Mouse (Mus musculus) fat pad, adult 2 months (tissue): Measurements from ENCODE around the gene Uggt1.
A peak's percentile ranks its signal among the peaks of the same experiment; 100 is the strongest.

Experiments
- DNase-seq: peaks from one replicate; pipeline ENCODE4 v3.0.0-alpha.2; 2011; ENCODE audit warnings: low read depth, low spot score; ENCODE audit errors: extremely low read depth

Uggt1 gene

DNA sequence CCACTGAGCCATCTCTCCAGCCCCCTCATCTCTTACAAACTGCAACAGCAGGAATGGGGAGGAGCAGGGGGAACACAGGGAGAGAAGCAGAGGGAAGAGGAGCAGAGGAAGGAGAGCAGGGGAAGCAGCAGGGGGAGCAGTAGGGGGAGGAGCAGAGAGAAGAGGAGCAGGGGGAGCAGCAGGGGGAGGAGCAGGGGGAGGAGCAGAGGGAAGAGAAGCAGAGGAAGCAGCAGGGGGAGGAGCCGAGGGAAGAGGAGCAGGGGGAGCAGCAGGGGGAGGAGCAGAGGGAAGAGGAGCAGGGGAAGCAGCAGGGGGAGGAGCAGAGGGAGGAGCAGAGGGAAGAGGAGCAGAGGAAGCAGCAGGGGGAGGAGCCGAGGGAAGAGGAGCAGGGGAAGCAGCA is 14.1 kb upstream of the Uggt1 start:
- DNase-seq, result no peak

DNA sequence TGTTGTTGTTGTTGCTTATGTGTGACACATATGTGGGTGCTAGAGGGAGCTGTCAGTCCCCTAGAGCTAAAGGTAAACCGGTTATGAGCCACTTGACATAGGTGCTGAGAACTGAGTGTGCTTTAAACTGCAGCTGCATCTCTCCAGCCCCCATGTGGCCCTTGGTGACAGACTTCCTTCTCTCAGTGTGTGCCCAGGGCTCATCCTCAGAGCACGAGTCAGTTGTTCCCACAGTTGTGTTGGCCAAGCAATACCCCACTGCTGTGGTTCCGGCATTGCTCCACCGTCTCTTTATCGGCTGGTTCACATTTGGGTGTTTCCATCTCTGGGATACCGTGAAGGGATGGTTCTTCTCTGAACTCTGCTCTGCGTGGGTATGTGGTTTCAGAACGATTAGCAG is 12.8 kb upstream of the Uggt1 start:
- no peak for DNase-seq

DNA sequence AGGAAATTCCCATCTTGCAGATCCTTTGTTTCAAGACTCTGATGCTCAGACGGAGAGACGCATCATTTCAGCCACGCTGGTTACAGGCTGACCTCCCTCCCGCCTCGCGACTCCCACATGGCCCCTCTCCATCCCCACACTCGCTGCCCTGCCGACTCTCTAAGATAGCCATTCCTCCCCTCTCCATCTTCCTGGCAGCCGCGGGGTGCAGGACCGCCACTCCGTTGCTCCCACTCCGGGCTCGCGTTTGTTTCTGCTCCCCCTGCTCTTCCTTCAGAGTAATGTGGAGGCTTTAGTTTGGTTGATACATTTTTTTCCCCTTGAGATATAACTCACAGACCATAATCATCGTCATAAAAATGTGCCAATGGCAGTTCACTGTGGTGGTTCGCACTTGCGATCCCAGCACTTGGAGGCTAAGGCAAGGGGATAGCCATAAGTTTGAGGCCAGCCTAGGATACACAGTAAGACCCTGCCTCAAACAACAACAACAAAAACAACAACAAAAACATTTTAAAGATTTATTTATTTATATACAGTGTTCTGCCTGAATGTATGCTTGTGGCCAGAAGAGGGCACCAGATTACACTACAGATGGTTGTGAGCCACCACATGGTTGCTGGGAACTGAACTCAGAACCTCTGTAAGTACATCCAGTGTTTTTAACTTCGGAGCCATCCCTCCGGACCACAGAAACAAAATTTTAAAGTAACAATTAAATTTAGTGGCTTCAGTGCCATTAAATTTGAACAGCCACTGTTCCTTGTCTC is 11.5 kb upstream of the Uggt1 start:
- DNase-seq, result no peak

- DNase-seq, result no peak
Measured at GRCm38 (mm10) chr1:36254635-36255360, 10.3 kb upstream of the Uggt1 start.

DNA sequence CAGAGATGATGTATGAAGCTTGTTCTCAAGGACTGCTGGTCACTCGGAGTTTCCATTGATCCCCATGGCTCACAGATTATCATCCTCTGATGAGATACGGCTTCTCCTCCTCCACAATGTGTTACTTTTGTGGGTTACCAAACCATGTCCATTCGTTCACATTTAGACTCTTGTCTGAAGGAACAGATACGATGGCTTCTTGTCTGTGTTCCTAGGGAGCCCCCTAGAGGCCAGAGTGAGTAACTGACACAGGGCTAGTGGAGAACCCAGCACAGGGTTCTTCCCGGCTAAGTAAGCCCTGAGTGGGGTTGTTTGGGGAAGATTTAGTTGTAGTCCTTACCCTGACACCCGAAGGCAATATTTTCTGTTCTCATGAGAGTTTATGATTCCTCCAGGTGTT is 8.3 kb upstream of the Uggt1 start:
- no peak for DNase-seq

DNA sequence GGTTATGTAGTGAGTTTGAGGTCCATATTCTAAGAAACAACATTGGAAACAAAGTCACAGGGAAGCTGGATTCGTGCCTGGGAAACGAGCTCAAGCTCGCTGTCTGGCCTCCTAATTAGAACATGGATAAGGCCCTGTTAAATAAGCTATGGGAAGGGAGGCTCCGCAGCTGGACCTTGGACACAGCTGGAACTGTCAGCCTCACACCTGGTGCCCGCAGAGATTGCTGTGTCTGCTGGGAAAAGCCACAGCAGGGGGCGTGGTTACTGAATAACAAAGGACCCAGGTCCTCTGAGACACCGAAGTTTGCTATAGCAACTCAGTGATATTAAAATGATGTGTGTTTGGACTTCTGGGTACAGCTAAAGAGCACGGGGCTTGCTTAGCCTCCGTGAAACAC is 6.9 kb upstream of the Uggt1 start:
- no peak for DNase-seq

DNA sequence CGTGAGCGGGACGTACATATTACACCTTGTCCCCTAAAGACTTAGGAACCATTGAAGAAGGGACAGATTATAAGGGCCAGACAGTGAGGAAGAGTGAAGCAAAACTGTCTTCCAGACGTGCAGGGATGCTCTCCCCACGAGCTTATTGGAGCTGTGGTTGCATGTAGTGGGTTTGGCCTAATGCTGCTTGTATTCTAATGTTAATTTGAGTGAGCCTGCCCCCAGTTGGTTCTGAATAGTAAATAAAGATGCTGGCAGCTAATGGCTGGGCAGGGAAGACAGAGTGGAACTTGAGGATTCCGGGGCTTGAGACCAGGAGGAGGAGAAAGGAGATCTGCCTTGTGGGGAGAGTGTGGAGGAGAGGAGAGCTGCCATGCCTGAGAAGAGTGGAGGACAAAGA is 2.2 kb upstream of the Uggt1 start:
- DNase-seq, result no peak

GRCm38 (mm10) chr1:36244828-36245215 is 302 bp upstream of the Uggt1 start:
- no peak for DNase-seq

DNA sequence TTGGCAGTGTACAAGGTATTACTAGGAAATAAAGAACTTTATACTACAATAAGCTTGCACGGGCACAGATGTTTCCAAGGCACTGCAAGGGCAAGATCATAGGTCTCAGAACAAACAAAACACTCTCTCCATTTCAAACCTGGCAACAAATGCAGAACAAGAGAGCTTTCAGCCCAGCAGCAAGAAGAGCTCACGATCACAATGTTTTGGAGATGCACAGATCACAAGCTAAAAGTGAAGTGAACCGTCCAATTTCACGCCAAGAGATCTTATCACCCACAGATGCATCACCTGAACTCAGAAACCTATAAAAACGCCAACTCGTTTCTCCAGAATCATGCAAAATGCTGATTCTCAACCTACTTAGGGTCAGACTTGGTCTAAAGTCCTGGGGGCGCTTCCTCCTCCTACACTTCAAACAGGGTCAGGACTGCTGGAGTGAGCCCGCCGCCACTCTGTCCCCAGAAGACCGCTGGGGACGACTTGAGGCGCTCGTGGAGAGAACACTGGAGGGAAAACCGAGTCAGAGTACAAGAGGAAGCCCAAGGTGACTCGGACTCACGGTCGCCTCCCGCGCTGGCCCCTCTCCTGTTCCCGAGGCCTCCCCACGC is 968 bp downstream of the Uggt1 start:
- no peak for DNase-seq

DNA sequence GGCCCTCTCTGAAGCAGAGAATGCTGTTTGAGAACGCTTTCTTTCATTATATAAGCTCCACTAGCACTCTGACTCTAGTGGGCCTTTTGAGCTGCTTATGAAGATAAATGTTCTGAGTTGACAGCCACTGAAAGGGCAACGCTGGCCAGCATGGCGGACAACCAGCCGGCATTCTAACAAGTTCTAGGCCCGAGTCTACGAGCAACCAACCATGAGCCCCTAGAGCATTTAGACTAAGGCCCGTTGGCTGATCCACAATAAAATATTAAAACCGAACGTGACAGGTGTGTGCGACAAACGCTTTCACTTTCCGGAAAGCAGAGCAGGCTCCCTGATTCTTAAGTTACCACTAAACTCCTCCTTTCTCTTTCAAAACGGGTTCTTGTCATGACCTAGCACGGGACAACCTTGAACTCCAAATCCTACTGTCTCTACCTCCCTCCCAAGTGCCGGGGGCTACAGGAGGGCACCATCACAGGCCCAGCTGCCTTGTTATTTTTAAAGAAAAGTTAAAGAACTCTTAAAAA is 2.6 kb downstream of the Uggt1 start:
- DNase-seq, result no peak

GRCm38 (mm10) chr1:36240176-36240575 is 4.3 kb downstream of the Uggt1 start:
- no peak for DNase-seq

DNA sequence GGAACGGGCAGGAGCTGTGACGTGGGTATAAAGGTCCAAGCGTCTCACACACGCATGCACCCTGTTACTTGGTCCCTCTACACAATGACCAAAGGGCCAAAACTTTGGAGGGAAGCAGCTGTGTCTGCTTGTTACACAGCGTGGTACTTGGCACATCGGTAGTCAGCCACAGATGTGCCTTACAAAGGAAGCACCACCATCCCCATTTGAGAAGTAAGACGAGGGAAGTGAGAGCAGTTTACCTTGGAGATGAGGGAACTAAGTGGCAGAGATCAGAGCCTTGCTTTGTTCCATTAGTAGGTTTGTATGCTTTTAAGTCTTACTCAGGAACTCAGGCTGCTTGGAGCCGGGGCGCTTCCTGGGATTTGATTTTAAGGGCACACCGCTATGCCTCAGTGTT is 5.1 kb downstream of the Uggt1 start:
- DNase-seq, result no peak

GRCm38 (mm10) chr1:36235855-36236254 is 8.7 kb downstream of the Uggt1 start:
- no peak for DNase-seq

DNA sequence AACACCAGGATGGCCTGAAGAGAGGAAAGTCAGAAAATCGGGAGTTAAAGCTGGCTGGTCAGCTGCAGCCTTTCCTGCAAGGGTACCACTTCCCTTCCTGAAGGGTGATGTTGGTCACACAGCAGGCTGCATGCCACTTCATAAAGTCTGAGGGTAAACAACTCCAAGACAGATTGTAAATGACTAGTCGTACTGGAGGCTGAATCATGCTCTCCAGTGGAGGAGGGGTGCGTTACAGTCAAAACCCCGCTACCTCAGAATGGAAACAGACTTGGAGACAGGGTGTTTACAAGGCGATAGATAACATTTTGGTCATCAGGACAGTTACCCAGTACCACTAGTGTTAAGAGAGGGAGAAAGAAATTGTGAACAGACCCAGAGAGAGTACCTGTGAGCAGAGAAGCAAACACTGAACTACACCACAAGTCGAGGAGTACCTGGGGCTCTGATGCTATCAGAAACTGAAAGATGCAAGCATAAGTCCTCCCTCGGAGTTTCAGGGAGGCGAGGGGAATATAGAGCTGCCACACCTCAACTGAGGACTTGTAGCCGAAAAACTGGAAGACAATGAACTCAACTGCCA is 9.4 kb downstream of the Uggt1 start:
- no peak for DNase-seq

DNA sequence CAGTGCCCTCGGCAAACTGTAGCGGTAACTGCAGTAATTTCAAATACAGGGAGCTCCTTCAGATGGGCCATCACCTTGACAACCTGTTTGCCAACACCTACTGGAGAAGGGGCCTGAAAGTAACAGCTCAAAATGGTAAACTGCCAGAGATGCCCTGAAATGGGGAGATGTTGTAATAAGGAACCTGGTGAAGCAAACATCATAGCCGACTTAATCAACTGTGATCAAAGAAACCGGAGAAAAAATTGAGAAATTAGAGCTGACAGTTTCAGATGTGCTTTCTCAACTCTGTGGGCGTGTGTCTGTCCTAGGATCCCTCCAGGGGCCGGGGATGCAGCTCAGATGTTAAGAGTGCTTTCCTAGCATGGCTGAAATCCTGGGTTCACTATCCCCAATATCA is 11.3 kb downstream of the Uggt1 start:
- peak; percentile 21 for DNase-seq

DNA sequence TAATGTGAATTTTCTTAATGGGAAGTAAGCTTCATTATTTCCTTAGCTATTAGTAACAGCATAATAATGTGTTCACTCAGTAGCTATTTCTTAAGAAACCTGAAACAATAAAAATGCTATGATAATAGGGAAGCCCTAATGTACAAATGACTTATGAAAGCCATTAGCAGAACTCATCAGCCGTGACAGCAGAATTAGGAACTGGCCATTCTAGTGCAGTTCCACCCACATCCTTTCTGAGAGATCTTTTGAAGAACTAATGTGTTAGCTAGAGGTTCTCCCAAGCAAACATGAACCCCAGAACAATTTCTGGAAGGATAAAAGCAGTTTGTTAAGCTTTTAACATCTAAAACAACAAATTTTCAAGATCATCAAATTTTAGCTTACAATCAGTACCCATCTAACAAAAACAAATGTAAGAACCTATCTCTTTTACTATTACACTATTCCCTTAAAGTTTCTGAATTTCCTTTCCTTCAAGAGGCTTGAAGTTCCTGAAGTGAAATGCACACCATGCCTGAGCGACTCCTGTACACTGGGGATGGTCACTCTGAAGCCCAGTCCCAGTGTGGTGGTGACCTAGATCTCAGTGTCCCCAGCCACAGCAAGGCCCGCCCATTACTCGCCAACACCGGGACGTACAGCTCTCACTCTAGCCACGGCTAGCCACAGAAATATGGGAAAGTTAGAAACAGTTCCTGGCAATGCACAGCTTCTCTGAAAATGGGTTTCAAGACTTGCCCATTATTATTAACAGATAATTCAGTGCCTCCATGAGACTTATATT is 13.4 kb downstream of the Uggt1 start:
- no peak for DNase-seq

- no peak for DNase-seq
Measured at GRCm38 (mm10) chr1:36228461-36228860, 16.1 kb downstream of the Uggt1 start.

GRCm38 (mm10) chr1:36224648-36225047 is 19.9 kb downstream of the Uggt1 start:
- no peak for DNase-seq

DNA sequence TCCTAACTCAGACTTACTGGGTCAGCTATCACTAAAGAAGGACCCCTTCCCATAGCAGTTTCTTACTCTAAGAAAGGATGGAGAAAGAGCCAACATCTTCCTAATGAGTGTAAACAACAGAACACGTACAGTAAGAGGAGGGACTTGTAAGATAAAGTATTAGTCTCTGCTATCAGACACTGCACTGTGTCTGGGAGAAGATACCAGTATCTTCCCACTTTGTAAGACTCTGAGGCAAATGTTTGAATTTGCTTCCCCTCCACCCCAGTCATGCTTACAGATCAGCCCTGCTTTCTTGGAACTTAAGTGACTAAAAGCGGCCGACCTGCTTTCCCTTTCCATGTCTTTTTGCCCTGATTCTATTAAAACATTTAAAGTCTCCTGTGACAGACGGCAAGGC is 30.2 kb downstream of the Uggt1 start:
- no peak for DNase-seq

- no peak for DNase-seq
Measured at GRCm38 (mm10) chr1:36201739-36202138, 42.8 kb downstream of the Uggt1 start.

- DNase-seq, result no peak
Measured at GRCm38 (mm10) chr1:36194482-36194881, 50.0 kb downstream of the Uggt1 start.
